Mouse (Mus musculus) lung, postnatal 4 days (tissue): ENCODE measurements around the gene Arrb1.

ENCODE experiments used
- DNase-seq, 2 experiments: peaks; one replicate each; pipeline ENCODE4 v3.0.0; 2021

Gene Arrb1

GRCm38 (mm10) chr7:99641245-99641644 is 106.0 kb downstream of the Arrb1 start:
- peak in 1 of 2 experiments; percentile 33 for DNase-seq

- DNase-seq, result peak in 1 of 2 experiments; percentile 12
Observed at GRCm38 (mm10) chr7:99642078-99642477, 106.8 kb downstream of the Arrb1 start.

GRCm38 (mm10) chr7:99644701-99645100 is 109.4 kb downstream of the Arrb1 start:
- no peak for DNase-seq

GRCm38 (mm10) chr7:99648623-99649022 is 113.4 kb downstream of the Arrb1 start:
- DNase-seq, result peak; percentile 62 to 70

GRCm38 (mm10) chr7:99649585-99649984 is 114.3 kb downstream of the Arrb1 start:
- DNase-seq, result no peak

GRCm38 (mm10) chr7:99654244-99654643 is 119.0 kb downstream of the Arrb1 start:
- DNase-seq, result no peak
